Mouse (Mus musculus): Measurements from ENCODE around the gene Lctl.

DNA sequence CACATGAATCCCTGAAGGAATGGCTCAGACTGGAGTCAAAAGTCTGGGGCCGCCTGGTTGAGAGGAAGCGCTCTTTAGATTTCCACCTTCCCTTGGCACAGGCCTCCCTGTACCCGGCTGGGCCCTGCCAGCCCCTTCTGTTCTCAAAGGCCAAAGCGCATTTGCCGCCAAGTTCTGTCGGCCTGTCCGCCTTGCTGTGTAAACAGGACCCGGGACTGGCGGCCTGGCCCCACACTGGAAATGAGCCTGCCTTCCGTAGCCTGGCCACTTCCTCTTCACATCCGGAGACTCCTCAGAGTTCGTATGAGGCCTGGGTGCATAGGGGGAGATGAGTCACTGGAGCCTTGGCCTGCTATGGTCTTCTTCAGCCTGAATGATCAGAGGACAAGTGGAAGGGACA, 27.9 kb upstream of the Lctl start:
- no peak for TF ChIP-seq POLR2A (IDR thresholded peaks at IDR 0.05; ENCODE audit: control insufficient read depth in 1 of 2, insufficient read depth in 1 of 2, low read depth in 1 of 2, low read length in 2 of 2, poor library complexity in 1 of 2)
- TF ChIP-seq MYC (IDR thresholded peaks at IDR 0.05; ENCODE audit: low read depth, low read length), result no peak
- TF ChIP-seq RCOR1 (IDR thresholded peaks at IDR 0.05; ENCODE audit: low read depth, low read length), result no peak
- TF ChIP-seq CTCF (IDR thresholded peaks at IDR 0.05 in 2 of 3, conservative IDR thresholded peaks at IDR 0.05 in 1 of 3; ENCODE audit: control insufficient read depth in 1 of 3, insufficient read depth in 1 of 3, low read depth in 2 of 3, low read length in 3 of 3, poor library complexity in 1 of 3, severe bottlenecking in 1 of 3), result no peak
- TF ChIP-seq HCFC1 (IDR thresholded peaks at IDR 0.05; ENCODE audit: low read depth, low read length), result no peak
